In the genomic region with DNA sequence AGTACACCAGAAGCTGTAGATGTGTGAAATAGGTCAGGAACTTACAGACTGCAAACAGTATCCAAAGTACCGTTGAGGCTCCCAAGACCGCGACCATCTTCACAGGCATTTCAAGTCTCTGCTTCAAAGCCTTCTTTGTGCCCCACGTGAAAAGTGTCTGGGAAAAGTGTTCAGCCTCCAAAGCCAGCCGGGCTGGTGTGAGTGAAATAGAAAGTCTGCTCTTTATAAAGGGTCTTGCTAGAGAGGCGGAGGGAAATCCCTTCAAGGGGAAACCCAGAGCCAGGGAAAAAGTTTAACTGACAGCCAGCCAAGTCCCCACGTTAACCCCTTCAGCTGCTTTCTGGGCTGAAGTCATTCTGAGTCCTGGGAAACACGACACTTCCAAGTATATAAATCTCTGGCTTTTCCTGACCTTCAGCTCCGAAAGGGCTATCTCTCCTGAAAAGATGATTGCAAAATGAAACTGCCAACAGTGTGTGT, we compare ENCODE assay signal across 7 mouse cellular contexts. TPM values are rescaled to one million over a fixed set of nuclear protein-coding genes. Genes with fewer than 3 reads are reported as not detected.
DNase-seq lines count a peak whose midpoint lies in the region; ATAC-seq lines count a peak whose summit lies in the region.

A gene (minus strand): TSS at position 430 of the 480 bp plus-strand sequence.

- intact Hi-C loops in left cerebral cortex, postnatal 25 days (cut with DNase I): loop anchor here (2.0 kb wide), 1 partner anchor 14 kb away; no protein-coding TSS in a partner anchor

- H3K9me3 ChIP-seq in stomach, embryonic 14.5 days (ENCODE audit: control insufficient read depth, low read depth, low read length): no peaks in the 10 kb centered on the region

- peak within 1 kb of the TSS; percentile 7; the same call in 1 of the 2 replicates for H3K9ac ChIP-seq in stomach, embryonic 14.5 days (replicated peaks; ENCODE audit: low read depth, low read length)

- H3K4me3 ChIP-seq in stomach, embryonic 14.5 days (ENCODE audit: low read depth, low read length): peak within 1 kb of the TSS; percentile 33

- 2% methylated on average over 9 of the region's 9 CpGs for WGBS in stomach, embryonic 14.5 days

- peak; percentile 41 for DNase-seq in adrenal gland, adult 8-10 months
- peak; percentile 64 for DNase-seq in embryo, embryonic 9.5 days (ENCODE audit: extremely low spot score)
- peak; percentile 15 for DNase-seq in gastrocnemius, postnatal 25 days
- peak; percentile 28 to 49 for DNase-seq in left cerebral cortex, postnatal 25 days (ENCODE audit: low spot score in 2 of 2)

- ATAC-seq in inflammation-experienced regulatory T-cells, adult 6 months: peak; percentile 48
- peak; percentile 15; the same call in 1 of the 2 replicates for ATAC-seq in megakaryocyte progenitor cell, adult 5-6 weeks (replicated peaks; ENCODE audit: poor library complexity)
- peak; percentile 46; the same call in 1 of the 2 replicates for ATAC-seq in stomach, embryonic 14.5 days (ENCODE audit: insufficient number of reproducible peaks, insufficient read depth, low FRiP score, low read depth)

- no peaks in the 10 kb centered on the region for H3K27me3 ChIP-seq in stomach, embryonic 14.5 days (ENCODE audit: control insufficient read depth, insufficient read depth, low read length)

- peak within 1 kb of the TSS; percentile 30; the same call in 1 of the 2 replicates for H3K27ac ChIP-seq in stomach, embryonic 14.5 days (ENCODE audit: low read length)

- 0 out of 2 replicates have a peak, but pooled peaks cover 3% of the 10 kb centered on the region for H3K4me1 ChIP-seq in stomach, embryonic 14.5 days (ENCODE audit: control insufficient read depth, insufficient read depth, low read length)

- peak within 1 kb of the TSS; percentile 47 for H3K4me2 ChIP-seq in stomach, embryonic 14.5 days (replicated peaks; ENCODE audit: low read depth, low read length)

- no peaks in the 10 kb centered on the region for H3K36me3 ChIP-seq in stomach, embryonic 14.5 days (ENCODE audit: control insufficient read depth, insufficient read depth, low read length)

RNA-seq across cellular contexts. Expression of the gene that starts here (rescaled TPM):
- total RNA-seq in adrenal gland, adult 8-10 months (2022): 10 to 100 TPM; 13.1 to 31.7 (median 24.2) TPM
- 1 to 10 TPM; 3.0 to 4.7 TPM for total RNA-seq in gastrocnemius, postnatal 25 days (2021)
- 1 to 10 TPM; 3.9 to 5.7 (median 4.9) TPM for polyA plus RNA-seq in inflammation-experienced regulatory T-cells, adult 6 months (2017; shearing (Covaris generic))
- total RNA-seq in left cerebral cortex, postnatal 25 days (2021): 10 to 100 TPM; 23.7 to 24.1 TPM
- 28.2 and 42.0 TPM in 2 replicates for total RNA-seq in megakaryocyte progenitor cell, adult 5-6 weeks (2015)
- total RNA-seq in megakaryocyte progenitor cell, adult 5-6 weeks (2017): 22.9 and 32.7 TPM in 2 replicates
- 68.1 and 70.0 TPM in 2 replicates for polyA plus RNA-seq in stomach, embryonic 14.5 days (2014; fragmentation: Nextera tagmentation; extraction: Ambion mirVana)

Comparison
In these comparisons a context has a peak if more than half of its experiments do, and no peak if none do; other contexts are left out.
1. Peak in every context shown above with its lines: DNase-seq, ATAC-seq, H3K4me3 ChIP-seq and H3K27ac ChIP-seq.
2. RNA of the gene that starts here (polyA plus RNA-seq): 68.1 to 70.0 TPM in stomach, embryonic 14.5 days; 3.9 to 5.7 TPM in inflammation-experienced regulatory T-cells, adult 6 months; every median in the first group is over 10 times any median in the second.